Mouse (Mus musculus) stomach, embryonic 14.5 days (tissue): Measurements from ENCODE around the gene Rnaseh1. TPM values are rescaled to one million over a fixed set of nuclear protein-coding genes. Genes with fewer than 3 reads are reported as not detected.
A peak's percentile ranks its signal among the peaks of the same experiment; 100 is the strongest.

ENCODE experiments used
- ATAC-seq: fragments of 200-750 bp; cut with Nextera tagmentation; 2 replicates; pipeline ENCODE4 v1.8.0; 2017; ENCODE audit warnings: low read depth, moderate TSS enrichment; ENCODE audit not compliant: insufficient number of reproducible peaks, insufficient read depth, low FRiP score
- H3K27ac ChIP-seq: fragments of 300-500 bp; sonication (generic); 2 replicates; pipeline ENCODE4 v1.5.1; 2014; ENCODE audit warnings: mild to moderate bottlenecking, low read length, moderate library complexity, mixed read lengths
- H3K27me3 ChIP-seq: fragments of 300-500 bp; sonication (generic); 2 replicates; pipeline ENCODE4 v1.6.1; 2014; ENCODE audit warnings: low read length, control low read depth, mixed read lengths; ENCODE audit not compliant: control insufficient read depth, insufficient read depth
- H3K36me3 ChIP-seq: fragments of 300-500 bp; sonication (generic); 2 replicates; pipeline ENCODE4 v1.6.1; 2014; ENCODE audit warnings: mild to moderate bottlenecking, control low read depth, low read length, moderate library complexity, mixed read lengths; ENCODE audit not compliant: control insufficient read depth, insufficient read depth
- H3K4me1 ChIP-seq: fragments of 300-500 bp; sonication (generic); 2 replicates; pipeline ENCODE4 v1.6.1; 2014; ENCODE audit warnings: low read length, control low read depth, mixed read lengths; ENCODE audit not compliant: control insufficient read depth, insufficient read depth
- H3K4me2 ChIP-seq: fragments of 300-500 bp; sonication (generic); replicated peaks from 2 replicates; pipeline ENCODE4 v1.6.1; 2014; ENCODE audit warnings: low read depth, low read length, control low read depth
- H3K4me3 ChIP-seq: fragments of 300-500 bp; sonication (generic); 2 replicates; pipeline ENCODE4 v1.5.1; 2014; ENCODE audit warnings: low read depth, low read length, control low read depth
- H3K9ac ChIP-seq: fragments of 300-500 bp; sonication (generic); replicated peaks from 2 replicates; pipeline ENCODE4 v1.6.1; 2014; ENCODE audit warnings: low read depth, mild to moderate bottlenecking, control low read depth, low read length, moderate library complexity, mixed read lengths
- H3K9me3 ChIP-seq: fragments of 300-500 bp; sonication (generic); 2 replicates; pipeline ENCODE4 v1.6.1; 2016; ENCODE audit warnings: low read depth, low read length, control low read depth; ENCODE audit not compliant: control insufficient read depth
- WGBS: fragments of 180-500 bp; shearing (Covaris S2); extraction: QIAGEN DNeasy Blood & Tissue Kit; methylation state at CpG from one replicate; pipeline ENCODE4 v1.1.7; 2014; 5-methylcytosine and 5-hydroxymethylcytosine counted together
- polyA plus RNA-seq: library from polyadenylated mRNA; unstranded; fragments of >200 nt; fragmentation: Nextera tagmentation; extraction: Ambion mirVana; gene quantifications from 2 replicates; pipeline ENCODE4 v1.2.1, GENCODE M21; 2014

The Rnaseh1 gene
- 29.1 and 29.8 TPM in 2 replicates for polyA plus RNA-seq

GRCm38 (mm10) chr12:28649141-28650110 is at the start of gene Rnaseh1:
Rnaseh1 (plus strand) TSS chr12:28649602.
- Histone ChIP-seq H3K36me3 (peaks cover 5% of the 10 kb centered on the region; the same call in 1 of the 2 replicates), H3K27me3 (no peaks in the 10 kb centered on the region), H3K4me3 (peak within 1 kb of the TSS; percentile 83), H3K4me2 (peak within 1 kb of the TSS; percentile 59), H3K9ac (peak within 1 kb of the TSS; percentile 45), H3K4me1 (peaks cover 6% of the 10 kb centered on the region; the same call in 1 of the 2 replicates), H3K27ac (peak within 1 kb of the TSS; percentile 64), H3K9me3 (no peaks in the 10 kb centered on the region)
- WGBS, result 2% methylated on average over 52 of the region's 52 CpGs
- peak; percentile 92 for ATAC-seq

GRCm38 (mm10) chr12:28602259-28602658 is 47.1 kb upstream of the Rnaseh1 start:
- H3K27me3 ChIP-seq, result no peaks in the 10 kb centered on the region
- H3K9me3 ChIP-seq, result no peaks in the 10 kb centered on the region
- no peak overlapping the region for H3K4me3 ChIP-seq
- no peak overlapping the region for H3K4me2 ChIP-seq
- no peaks in the 10 kb centered on the region for H3K4me1 ChIP-seq
- H3K9ac ChIP-seq, result no peak overlapping the region
- H3K27ac ChIP-seq, result no peak overlapping the region
- WGBS, result 25% methylated on average over 4 of the region's 4 CpGs
- H3K36me3 ChIP-seq, result no peaks in the 10 kb centered on the region
- ATAC-seq, result no peak

GRCm38 (mm10) chr12:28603494-28603893 is 45.9 kb upstream of the Rnaseh1 start:
- Histone ChIP-seq H3K4me1 (no peaks in the 10 kb centered on the region), H3K27ac (no peak overlapping the region), H3K9me3 (no peaks in the 10 kb centered on the region), H3K4me2 (no peak overlapping the region), H3K27me3 (no peaks in the 10 kb centered on the region), H3K4me3 (no peak overlapping the region), H3K9ac (no peak overlapping the region), H3K36me3 (no peaks in the 10 kb centered on the region)
- WGBS, result 71% methylated on average over 1 of the region's 1 CpGs
- no peak for ATAC-seq

GRCm38 (mm10) chr12:28607546-28608305 is 41.7 kb upstream of the Rnaseh1 start:
- Histone ChIP-seq H3K4me1 (no peaks in the 10 kb centered on the region), H3K9me3 (no peaks in the 10 kb centered on the region), H3K4me3 (no peak overlapping the region), H3K36me3 (no peaks in the 10 kb centered on the region), H3K9ac (no peak overlapping the region), H3K27ac (no peak overlapping the region), H3K4me2 (no peak overlapping the region), H3K27me3 (no peaks in the 10 kb centered on the region)
- WGBS, result 66% methylated on average over 17 of the region's 17 CpGs
- ATAC-seq, result no peak

- 27% methylated on average over 6 of the region's 6 CpGs for WGBS
- Histone ChIP-seq H3K4me1 (peaks cover 8% of the 10 kb centered on the region), H3K4me2 (no peak overlapping the region), H3K27ac (no peak overlapping the region), H3K9me3 (no peaks in the 10 kb centered on the region), H3K27me3 (no peaks in the 10 kb centered on the region), H3K4me3 (no peak overlapping the region), H3K9ac (no peak overlapping the region), H3K36me3 (no peaks in the 10 kb centered on the region)
- no peak for ATAC-seq
Observed at GRCm38 (mm10) chr12:28612391-28612790, 37.0 kb upstream of the Rnaseh1 start.

- ATAC-seq, result no peak
- 69% methylated on average over 7 of the region's 7 CpGs for WGBS
- Histone ChIP-seq H3K4me3 (no peak overlapping the region), H3K4me1 (peaks cover 8% of the 10 kb centered on the region), H3K27me3 (no peaks in the 10 kb centered on the region), H3K36me3 (no peaks in the 10 kb centered on the region), H3K4me2 (no peak overlapping the region), H3K9me3 (no peaks in the 10 kb centered on the region), H3K27ac (no peak overlapping the region), H3K9ac (no peak overlapping the region)
Observed at GRCm38 (mm10) chr12:28614401-28614800, 35.0 kb upstream of the Rnaseh1 start.

GRCm38 (mm10) chr12:28617297-28617696 is 32.1 kb upstream of the Rnaseh1 start:
- WGBS, result 57% methylated on average over 4 of the region's 4 CpGs
- ATAC-seq, result no peak
- Histone ChIP-seq H3K36me3 (no peaks in the 10 kb centered on the region), H3K9ac (no peak overlapping the region), H3K4me3 (no peak overlapping the region), H3K27ac (no peak overlapping the region), H3K27me3 (no peaks in the 10 kb centered on the region), H3K4me2 (no peak overlapping the region), H3K9me3 (no peaks in the 10 kb centered on the region), H3K4me1 (peaks cover 17% of the 10 kb centered on the region)

GRCm38 (mm10) chr12:28621451-28622166 is 27.8 kb upstream of the Rnaseh1 start:
- H3K27me3 ChIP-seq, result no peaks in the 10 kb centered on the region
- H3K27ac ChIP-seq, result no peak overlapping the region
- 11% methylated on average over 7 of the region's 7 CpGs for WGBS
- no peaks in the 10 kb centered on the region for H3K9me3 ChIP-seq
- peak; percentile 15; the same call in 1 of the 2 replicates for ATAC-seq
- H3K4me3 ChIP-seq, result no peak overlapping the region
- H3K4me1 ChIP-seq, result peaks cover 21% of the 10 kb centered on the region
- H3K9ac ChIP-seq, result no peak overlapping the region
- H3K36me3 ChIP-seq, result no peaks in the 10 kb centered on the region
- no peak overlapping the region for H3K4me2 ChIP-seq
